Mouse (Mus musculus) liver, embryonic 13.5 days (tissue): Measurements from ENCODE around the gene Rps3. TPM values are rescaled to one million over a fixed set of nuclear protein-coding genes. Genes with fewer than 3 reads are reported as not detected.

Source experiments
- ATAC-seq: fragments of 200-750 bp; cut with Nextera tagmentation; 2 replicates; pipeline ENCODE4 v1.8.0; 2017; ENCODE audit warnings: low read depth, mild to moderate bottlenecking, moderate number of reproducible peaks, moderate library complexity
- DNase-seq: peaks from one replicate; pipeline ENCODE4 v3.0.0; 2022
- H3K27ac ChIP-seq: fragments of 300-500 bp; sonication (generic); 2 replicates; pipeline ENCODE4 v1.5.1; 2015; ENCODE audit warnings: moderate library complexity, mild to moderate bottlenecking, inconsistent platforms
- H3K27me3 ChIP-seq: fragments of 300-500 bp; sonication (generic); 2 replicates; pipeline ENCODE4 v1.6.1; 2015; ENCODE audit warnings: mild to moderate bottlenecking, inconsistent platforms
- H3K36me3 ChIP-seq: fragments of 300-500 bp; sonication (generic); 2 replicates; pipeline ENCODE4 v1.6.1; 2015; ENCODE audit warnings: mild to moderate bottlenecking, inconsistent platforms
- H3K4me1 ChIP-seq: fragments of 300-500 bp; sonication (generic); replicated peaks from 2 replicates; pipeline ENCODE4 v1.6.1; 2015; ENCODE audit warnings: inconsistent platforms
- H3K4me2 ChIP-seq: fragments of 300-500 bp; sonication (generic); 2 replicates; pipeline ENCODE4 v1.6.1; 2015; ENCODE audit warnings: inconsistent platforms, mild to moderate bottlenecking, moderate library complexity
- H3K4me3 ChIP-seq: fragments of 300-500 bp; sonication (generic); replicated peaks from 2 replicates; pipeline ENCODE4 v1.5.1; 2015; ENCODE audit warnings: mild to moderate bottlenecking, inconsistent platforms
- H3K9ac ChIP-seq: fragments of 300-500 bp; sonication (generic); 2 replicates; pipeline ENCODE4 v1.6.1; 2015; ENCODE audit warnings: mild to moderate bottlenecking, inconsistent platforms
- H3K9me3 ChIP-seq: fragments of 300-500 bp; sonication (generic); replicated peaks from 2 replicates; pipeline ENCODE4 v1.6.1; 2016; ENCODE audit warnings: inconsistent platforms
- WGBS: fragments of 180-500 bp; shearing (Covaris S2); methylation state at CpG from one replicate; pipeline ENCODE4 v1.1.7; 2015; ENCODE audit not compliant: insufficient replicate concordance; 5-methylcytosine and 5-hydroxymethylcytosine counted together
- polyA plus RNA-seq: library from polyadenylated mRNA; unstranded; fragments of >200 nt; fragmentation: Nextera tagmentation; extraction: Ambion mirVana; gene quantifications from 2 replicates; pipeline ENCODE4 v1.2.1, GENCODE M21; 2015

Gene Rps3
- polyA plus RNA-seq, 1 experiment from 2014 or later, result 741 TPM

GRCm38 (mm10) chr7:99458849-99459248 lies 24.7 kb downstream of the Rps3 start:
- DNase-seq (no peak), ATAC-seq (no peak)
- Histone ChIP-seq H3K36me3 (no peaks in the 10 kb centered on the region), H3K9me3 (no peaks in the 10 kb centered on the region), H3K9ac (no peak overlapping the region), H3K27ac (no peak overlapping the region), H3K4me1 (no peaks in the 10 kb centered on the region), H3K4me3 (no peak overlapping the region), H3K27me3 (0 out of 2 replicates have a peak, but pooled peaks cover 5% of the 10 kb centered on the region), H3K4me2 (no peak overlapping the region)
- WGBS, result 72% methylated on average over 8 of the region's 8 CpGs

DNA sequence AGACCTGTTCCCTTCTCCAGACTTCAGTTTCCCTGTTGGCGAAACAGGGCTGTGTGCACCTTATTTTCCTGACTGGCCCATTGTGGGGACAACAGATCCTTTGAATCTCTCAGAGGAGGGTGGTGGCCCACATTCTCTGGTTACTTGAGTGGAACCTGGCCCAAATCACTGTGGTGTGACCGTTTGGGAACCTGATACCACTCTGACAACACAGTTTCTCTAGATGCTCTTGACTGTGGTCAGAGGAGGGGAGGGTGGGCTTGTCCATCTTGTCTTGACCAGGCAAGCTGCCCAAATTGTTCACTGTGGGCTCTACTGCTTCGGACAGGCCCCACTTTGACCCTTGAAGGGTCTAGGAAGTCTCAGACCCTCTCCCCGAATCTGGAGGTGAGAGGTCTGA lies 29.5 kb downstream of the Rps3 start:
- Histone ChIP-seq H3K4me2 (no peak overlapping the region), H3K4me3 (no peak overlapping the region), H3K36me3 (no peaks in the 10 kb centered on the region), H3K27me3 (0 out of 2 replicates have a peak, but pooled peaks cover 5% of the 10 kb centered on the region), H3K9ac (no peak overlapping the region), H3K27ac (no peak overlapping the region), H3K4me1 (no peaks in the 10 kb centered on the region), H3K9me3 (no peaks in the 10 kb centered on the region)
- 44% methylated on average over 4 of the region's 4 CpGs for WGBS
- no peak for DNase-seq
- no peak for ATAC-seq

- 58% methylated on average over 7 of the region's 7 CpGs for WGBS
- H3K4me2 ChIP-seq, result no peak overlapping the region
- no peaks in the 10 kb centered on the region for H3K36me3 ChIP-seq
- ATAC-seq (no peak), DNase-seq (no peak)
- H3K27ac ChIP-seq, result no peak overlapping the region
- no peak overlapping the region for H3K4me3 ChIP-seq
- H3K9ac ChIP-seq, result no peak overlapping the region
- no peaks in the 10 kb centered on the region for H3K9me3 ChIP-seq
- H3K4me1 ChIP-seq, result no peaks in the 10 kb centered on the region
- 0 out of 2 replicates have a peak, but pooled peaks cover 5% of the 10 kb centered on the region for H3K27me3 ChIP-seq
Observed at GRCm38 (mm10) chr7:99452859-99453258, 30.7 kb downstream of the Rps3 start.

DNA sequence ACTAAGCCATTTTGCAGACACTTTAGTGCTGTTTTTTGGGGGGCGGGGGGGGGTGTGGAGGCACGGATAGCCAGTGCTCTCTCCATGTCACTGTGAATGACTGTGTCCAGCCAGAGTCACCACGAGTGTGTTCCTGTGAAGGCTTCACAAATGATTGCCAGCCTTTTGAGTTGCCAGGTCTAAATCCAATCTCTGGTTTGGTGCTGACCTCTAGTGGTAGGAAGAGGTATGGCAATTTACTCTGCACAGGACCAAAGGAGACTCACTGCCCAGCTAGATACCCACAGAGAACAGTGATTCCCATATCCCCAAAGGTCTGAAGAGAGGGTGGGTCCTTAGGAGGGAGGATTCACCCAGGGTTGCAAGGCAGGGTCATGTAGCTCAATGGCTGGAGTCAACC lies 32.8 kb downstream of the Rps3 start:
- ATAC-seq, result no peak
- Histone ChIP-seq H3K27ac (no peak overlapping the region), H3K9me3 (no peaks in the 10 kb centered on the region), H3K27me3 (no peaks in the 10 kb centered on the region), H3K4me2 (no peak overlapping the region), H3K36me3 (no peaks in the 10 kb centered on the region), H3K4me3 (no peak overlapping the region), H3K9ac (no peak overlapping the region), H3K4me1 (no peaks in the 10 kb centered on the region)
- 3% methylated on average over 3 of the region's 3 CpGs for WGBS
- peak; percentile 50 for DNase-seq

DNA sequence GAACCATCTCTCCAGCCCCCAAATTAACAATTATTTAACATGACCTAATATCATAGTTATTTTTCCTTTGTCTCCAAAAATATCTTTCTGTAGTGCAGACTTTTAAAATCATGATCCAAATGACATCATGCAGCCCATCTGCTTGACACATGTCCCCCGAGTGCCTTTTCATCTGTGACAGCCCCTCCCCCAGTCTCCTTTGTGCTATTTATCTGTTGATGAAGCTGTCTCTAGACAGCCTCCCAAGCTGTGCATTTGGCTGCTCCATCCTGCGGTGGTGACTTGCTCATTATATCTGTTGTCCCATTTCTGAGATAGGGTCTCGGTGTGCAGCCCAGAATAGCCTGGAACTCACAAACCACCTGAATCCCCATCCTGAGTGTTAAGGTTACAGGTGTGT lies 33.8 kb downstream of the Rps3 start:
- no peaks in the 10 kb centered on the region for H3K36me3 ChIP-seq
- H3K4me2 ChIP-seq, result no peak overlapping the region
- DNase-seq (no peak), ATAC-seq (no peak)
- no peaks in the 10 kb centered on the region for H3K27me3 ChIP-seq
- no peaks in the 10 kb centered on the region for H3K9me3 ChIP-seq
- 47% methylated on average over 3 of the region's 3 CpGs for WGBS
- H3K27ac ChIP-seq, result no peak overlapping the region
- H3K4me1 ChIP-seq, result no peaks in the 10 kb centered on the region
- no peak overlapping the region for H3K4me3 ChIP-seq
- no peak overlapping the region for H3K9ac ChIP-seq

DNA sequence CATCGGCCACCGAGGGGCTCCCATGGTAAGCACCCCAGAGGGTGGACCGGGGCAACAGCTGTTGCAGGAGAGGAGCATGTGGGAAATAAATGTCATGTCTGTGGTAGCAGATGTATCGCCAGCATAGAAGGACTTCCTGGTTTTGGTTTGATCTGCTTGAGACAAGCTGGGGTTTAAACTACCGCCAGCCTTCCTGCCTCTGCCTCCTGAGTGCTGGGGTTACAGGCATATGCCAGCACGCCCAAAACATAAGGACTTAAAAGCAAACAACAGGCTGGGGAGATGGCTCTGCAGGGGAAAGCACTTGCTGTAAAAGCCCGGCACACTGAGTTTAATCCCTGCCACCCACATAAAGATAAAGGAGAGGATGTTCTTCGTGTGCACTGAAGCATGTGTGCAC lies 34.5 kb downstream of the Rps3 start:
- Histone ChIP-seq H3K27ac (no peak overlapping the region), H3K4me3 (no peak overlapping the region), H3K27me3 (no peaks in the 10 kb centered on the region), H3K4me1 (no peaks in the 10 kb centered on the region), H3K36me3 (no peaks in the 10 kb centered on the region), H3K9ac (no peak overlapping the region), H3K9me3 (no peaks in the 10 kb centered on the region), H3K4me2 (no peak overlapping the region)
- 25% methylated on average over 8 of the region's 8 CpGs for WGBS
- DNase-seq (no peak), ATAC-seq (no peak)

DNA sequence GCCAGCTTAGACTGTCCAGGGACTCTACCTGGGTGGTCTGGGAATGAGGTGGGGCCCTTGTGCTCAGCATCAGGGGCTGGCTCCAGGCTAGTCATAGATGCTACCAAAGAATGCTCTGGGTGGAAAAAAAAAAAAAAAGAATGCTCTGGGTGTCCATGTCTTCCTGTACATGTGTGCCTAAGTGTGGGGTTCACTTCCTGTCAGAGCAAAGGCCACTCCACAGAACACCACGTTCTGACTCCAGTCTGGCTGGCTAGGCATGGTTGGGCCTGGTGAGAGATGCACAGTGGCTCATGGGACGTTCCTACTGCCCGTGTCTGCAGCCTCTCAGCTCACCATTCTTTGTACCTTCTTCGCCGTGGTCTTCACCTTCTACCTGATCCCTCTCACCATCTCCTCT lies 34.9 kb downstream of the Rps3 start:
- ATAC-seq, result no peak
- H3K27me3 ChIP-seq, result no peaks in the 10 kb centered on the region
- no peak for DNase-seq
- no peaks in the 10 kb centered on the region for H3K4me1 ChIP-seq
- no peak overlapping the region for H3K4me3 ChIP-seq
- no peaks in the 10 kb centered on the region for H3K9me3 ChIP-seq
- H3K36me3 ChIP-seq, result no peaks in the 10 kb centered on the region
- 52% methylated on average over 5 of the region's 5 CpGs for WGBS
- H3K27ac ChIP-seq, result no peak overlapping the region
- no peak overlapping the region for H3K4me2 ChIP-seq
- H3K9ac ChIP-seq, result no peak overlapping the region

GRCm38 (mm10) chr7:99447323-99447722 lies 36.2 kb downstream of the Rps3 start:
- no peaks in the 10 kb centered on the region for H3K36me3 ChIP-seq
- DNase-seq (no peak), ATAC-seq (no peak)
- H3K27ac ChIP-seq, result no peak overlapping the region
- no peaks in the 10 kb centered on the region for H3K27me3 ChIP-seq
- no peak overlapping the region for H3K9ac ChIP-seq
- H3K9me3 ChIP-seq, result no peaks in the 10 kb centered on the region
- no peak overlapping the region for H3K4me3 ChIP-seq
- H3K4me2 ChIP-seq, result no peak overlapping the region
- 65% methylated on average over 5 of the region's 5 CpGs for WGBS
- H3K4me1 ChIP-seq, result no peaks in the 10 kb centered on the region

- Histone ChIP-seq H3K36me3 (no peaks in the 10 kb centered on the region), H3K4me3 (no peak overlapping the region), H3K9me3 (no peaks in the 10 kb centered on the region), H3K27me3 (no peaks in the 10 kb centered on the region), H3K27ac (no peak overlapping the region), H3K4me1 (peaks cover 7% of the 10 kb centered on the region), H3K9ac (no peak overlapping the region), H3K4me2 (no peak overlapping the region)
- no peak for DNase-seq
- ATAC-seq, result no peak
- WGBS, result 68% methylated on average over 2 of the region's 2 CpGs
Observed at GRCm38 (mm10) chr7:99445833-99446232, 37.7 kb downstream of the Rps3 start.

- Histone ChIP-seq H3K4me1 (peaks cover 7% of the 10 kb centered on the region), H3K9me3 (no peaks in the 10 kb centered on the region), H3K9ac (no peak overlapping the region), H3K36me3 (no peaks in the 10 kb centered on the region), H3K4me3 (no peak overlapping the region), H3K4me2 (no peak overlapping the region), H3K27ac (no peak overlapping the region), H3K27me3 (no peaks in the 10 kb centered on the region)
- ATAC-seq (no peak), DNase-seq (no peak)
- WGBS, result 49% methylated on average over 6 of the region's 6 CpGs
Observed at GRCm38 (mm10) chr7:99444012-99444411, 39.5 kb downstream of the Rps3 start.

DNA sequence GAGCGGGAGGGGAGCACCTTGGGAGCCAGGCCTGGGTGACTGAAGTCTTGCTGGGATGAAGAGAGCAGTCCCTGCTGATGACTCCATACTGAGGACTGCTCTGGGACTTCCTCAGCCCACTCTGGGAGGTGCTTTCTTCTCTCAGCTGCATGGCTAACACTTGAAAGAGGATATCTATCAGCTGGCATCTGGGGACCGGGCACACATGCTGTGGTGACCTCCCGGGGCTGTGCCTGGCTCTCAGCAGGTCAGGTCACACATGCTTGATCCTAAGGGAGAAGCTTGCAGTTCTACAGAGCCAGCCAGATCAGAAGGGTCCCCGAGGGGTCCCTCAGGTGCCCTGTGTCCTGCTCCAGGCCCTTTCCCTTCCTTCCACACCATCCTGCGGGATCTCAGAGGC lies 40.4 kb downstream of the Rps3 start:
- no peak overlapping the region for H3K4me3 ChIP-seq
- ATAC-seq, result no peak
- 64% methylated on average over 5 of the region's 5 CpGs for WGBS
- H3K27ac ChIP-seq, result no peak overlapping the region
- DNase-seq, result no peak
- no peaks in the 10 kb centered on the region for H3K27me3 ChIP-seq
- no peaks in the 10 kb centered on the region for H3K9me3 ChIP-seq
- H3K4me2 ChIP-seq, result no peak overlapping the region
- no peak overlapping the region for H3K9ac ChIP-seq
- no peaks in the 10 kb centered on the region for H3K36me3 ChIP-seq
- peaks cover 7% of the 10 kb centered on the region for H3K4me1 ChIP-seq

DNA sequence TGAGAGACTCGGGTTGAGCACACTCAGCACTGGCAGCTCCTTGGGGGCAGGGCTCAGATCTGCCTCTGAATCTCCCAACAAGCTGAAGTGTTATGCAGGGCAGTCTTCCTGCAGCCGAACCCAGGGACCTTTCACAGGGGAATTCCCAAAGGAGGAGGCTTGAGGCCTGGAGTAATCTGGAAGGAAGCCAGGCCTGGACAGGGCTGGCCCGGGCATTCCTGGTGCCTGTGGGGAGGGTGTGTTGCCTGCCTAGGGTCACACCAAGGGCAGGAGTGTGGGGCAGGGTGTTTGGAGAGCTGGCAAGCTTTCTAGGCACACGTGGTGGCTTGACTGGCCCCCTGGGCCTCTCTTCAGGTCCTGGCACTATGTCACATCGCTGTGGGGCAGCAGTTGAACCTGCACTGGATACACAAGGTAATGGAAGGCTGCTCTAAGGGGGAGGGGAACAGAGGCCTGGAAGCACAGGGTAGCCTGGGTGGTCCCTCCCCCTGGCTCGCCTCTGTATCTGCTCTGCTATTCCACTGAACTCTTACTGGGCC lies 41.9 kb downstream of the Rps3 start:
- no peak overlapping the region for H3K9ac ChIP-seq
- WGBS, result 50% methylated on average over 6 of the region's 6 CpGs
- DNase-seq, result no peak

More for the DNA sequence above, 41.9 kb downstream of the Rps3 start:
- H3K27ac ChIP-seq, result no peak overlapping the region
- ATAC-seq, result peak; percentile 39; the same call in 1 of the 2 replicates
- no peaks in the 10 kb centered on the region for H3K36me3 ChIP-seq
- no peaks in the 10 kb centered on the region for H3K9me3 ChIP-seq
- H3K4me1 ChIP-seq, result peaks cover 7% of the 10 kb centered on the region
- H3K4me2 ChIP-seq, result no peak overlapping the region
- no peak overlapping the region for H3K4me3 ChIP-seq
- no peaks in the 10 kb centered on the region for H3K27me3 ChIP-seq
